Mouse (Mus musculus): ENCODE measurements around the gene Dock11. TPM values are rescaled to one million over a fixed set of nuclear protein-coding genes. Genes with fewer than 3 reads are reported as not detected.

The Dock11 gene
- total RNA-seq, 2 experiments from 2014 or later: 16.8 to 18.0 TPM

- no peak for DNase-seq (ENCODE audit: low spot score in 2 of 2)
Observed at GRCm38 (mm10) chrX:35946394-35946793, 57.8 kb downstream of the Dock11 start.

GRCm38 (mm10) chrX:35950135-35950534 lies 61.5 kb downstream of the Dock11 start:
- no peak for DNase-seq (ENCODE audit: low spot score in 2 of 2)

GRCm38 (mm10) chrX:35951945-35952344 lies 63.3 kb downstream of the Dock11 start:
- DNase-seq (ENCODE audit: low spot score in 2 of 2): no peak

GRCm38 (mm10) chrX:35952521-35953095 lies 64.0 kb downstream of the Dock11 start:
- DNase-seq (ENCODE audit: low spot score in 2 of 2): no peak

GRCm38 (mm10) chrX:35956236-35956635 lies 67.6 kb downstream of the Dock11 start:
- no peak for DNase-seq (ENCODE audit: low spot score in 2 of 2)

GRCm38 (mm10) chrX:35963087-35963486 lies 74.5 kb downstream of the Dock11 start:
- no peak for DNase-seq (ENCODE audit: low spot score in 2 of 2)

- DNase-seq (ENCODE audit: low spot score in 2 of 2): no peak
Observed at GRCm38 (mm10) chrX:35969276-35969675, 80.6 kb downstream of the Dock11 start.

GRCm38 (mm10) chrX:35976657-35977056 lies 88.0 kb downstream of the Dock11 start:
- no peak for DNase-seq (ENCODE audit: low spot score in 2 of 2)

- DNase-seq (ENCODE audit: low spot score in 2 of 2): peak in 1 of 2 experiments; percentile 55
Observed at GRCm38 (mm10) chrX:35987981-35988380, 99.3 kb downstream of the Dock11 start.

GRCm38 (mm10) chrX:35990508-35991095 lies 102.0 kb downstream of the Dock11 start:
- DNase-seq (ENCODE audit: low spot score in 2 of 2): no peak

GRCm38 (mm10) chrX:35994226-35994625 lies 105.6 kb downstream of the Dock11 start:
- peak in 1 of 2 experiments; percentile 22 for DNase-seq (ENCODE audit: low spot score in 2 of 2)

- peak in 1 of 2 experiments; percentile 43 for DNase-seq (ENCODE audit: low spot score in 2 of 2)
Observed at GRCm38 (mm10) chrX:35997004-35997403, 108.4 kb downstream of the Dock11 start.

GRCm38 (mm10) chrX:35997793-35998419 lies 109.3 kb downstream of the Dock11 start:
- DNase-seq (ENCODE audit: low spot score in 2 of 2): no peak

- DNase-seq (ENCODE audit: low spot score in 2 of 2): no peak
Observed at GRCm38 (mm10) chrX:36025651-36026050, 137.0 kb downstream of the Dock11 start.

GRCm38 (mm10) chrX:36031113-36031512 lies 142.5 kb downstream of the Dock11 start:
- no peak for DNase-seq (ENCODE audit: low spot score in 2 of 2)

GRCm38 (mm10) chrX:36034045-36034444 lies 145.4 kb downstream of the Dock11 start:
- DNase-seq (ENCODE audit: low spot score in 2 of 2): no peak

GRCm38 (mm10) chrX:36045731-36046130 lies 157.1 kb downstream of the Dock11 start:
- DNase-seq (ENCODE audit: low spot score in 2 of 2): no peak

- no peak for DNase-seq (ENCODE audit: low spot score in 2 of 2)
Observed at GRCm38 (mm10) chrX:36047451-36047850, 158.8 kb downstream of the Dock11 start.

- no peak for DNase-seq (ENCODE audit: low spot score in 2 of 2)
Observed at GRCm38 (mm10) chrX:36050312-36050711, 161.7 kb downstream of the Dock11 start.

- DNase-seq (ENCODE audit: low spot score in 2 of 2): no peak
Observed at GRCm38 (mm10) chrX:36073997-36074396, 185.4 kb downstream of the Dock11 start.

GRCm38 (mm10) chrX:36077164-36077563 lies 188.5 kb downstream of the Dock11 start:
- DNase-seq (ENCODE audit: low spot score in 2 of 2): no peak

GRCm38 (mm10) chrX:36082917-36083316 lies 194.3 kb downstream of the Dock11 start:
- no peak for DNase-seq (ENCODE audit: low spot score in 2 of 2)
